Mouse (Mus musculus): ENCODE results near the gene Akt1s1. TPM values are rescaled to one million over a fixed set of nuclear protein-coding genes. Genes with fewer than 3 reads are reported as not detected.
A peak's percentile ranks its signal among the peaks of the same experiment; 100 is the strongest.

Gene Akt1s1
- polyA plus RNA-seq, 1 experiment from 2014 or later, result 61.6 TPM

GRCm38 (mm10) chr7:44850146-44850545 is 1.4 kb downstream of the Akt1s1 start:
- under 1% methylated on average over 32 of the region's 33 CpGs for WGBS
- peaks cover 24 to 37% of the 10 kb centered on the region in 2 experiments for H3K4me1 ChIP-seq (ENCODE audit: control insufficient read depth in 2 of 2, insufficient read depth in 2 of 2, low read length in 2 of 2)
- H3K4me3 ChIP-seq (ENCODE audit: control insufficient read depth in 1 of 2, insufficient read depth in 1 of 2, low read depth in 1 of 2, low read length in 2 of 2), result peak overlapping the region; percentile 70 to 76
- peak overlapping the region; percentile 86 for H3K4me2 ChIP-seq (ENCODE audit: low read length)
- H3K27me3 ChIP-seq (ENCODE audit: control insufficient read depth, insufficient read depth, low read length), result no peaks in the 10 kb centered on the region
- ATAC-seq (ENCODE audit: insufficient number of reproducible peaks, insufficient read depth, low FRiP score, low read depth), result peak; percentile 26
- peak overlapping the region; percentile 94 to 98 for H3K27ac ChIP-seq (replicated peaks in 1 of 2; ENCODE audit: control insufficient read depth in 1 of 2, insufficient read depth in 1 of 2, low read depth in 2 of 2, low read length in 2 of 2)
- H3K36me3 ChIP-seq (ENCODE audit: control insufficient read depth, insufficient read depth, low read length), result peaks cover 44% of the 10 kb centered on the region
- H3K9me3 ChIP-seq (ENCODE audit: control insufficient read depth, low read length), result no peaks in the 10 kb centered on the region
- H3K9ac ChIP-seq (ENCODE audit: low read length), result peak overlapping the region; percentile 91

- WGBS, result 71% methylated on average over 8 of the region's 8 CpGs
- Histone ChIP-seq H3K9me3 (ENCODE audit: control insufficient read depth, low read length) (no peaks in the 10 kb centered on the region), H3K4me3 (ENCODE audit: control insufficient read depth in 1 of 2, insufficient read depth in 1 of 2, low read depth in 1 of 2, low read length in 2 of 2) (peak overlapping the region; percentile 70 to 76), H3K27ac (replicated peaks in 1 of 2; ENCODE audit: control insufficient read depth in 1 of 2, insufficient read depth in 1 of 2, low read depth in 2 of 2, low read length in 2 of 2) (peak overlapping the region; percentile 60 to 98; a peak in 3 of 4 replicates), H3K4me1 (ENCODE audit: control insufficient read depth in 2 of 2, insufficient read depth in 2 of 2, low read length in 2 of 2) (peaks cover 26 to 41% of the 10 kb centered on the region in 2 experiments), H3K36me3 (ENCODE audit: control insufficient read depth, insufficient read depth, low read length) (peaks cover 35% of the 10 kb centered on the region), H3K27me3 (ENCODE audit: control insufficient read depth, insufficient read depth, low read length) (no peaks in the 10 kb centered on the region), H3K9ac (ENCODE audit: low read length) (peak overlapping the region; percentile 91), H3K4me2 (ENCODE audit: low read length) (peak overlapping the region; percentile 86)
- no peak for ATAC-seq (ENCODE audit: insufficient number of reproducible peaks, insufficient read depth, low FRiP score, low read depth)
Measured at GRCm38 (mm10) chr7:44850789-44851624, 2.2 kb downstream of the Akt1s1 start.

- H3K27ac ChIP-seq (replicated peaks in 1 of 2; ENCODE audit: control insufficient read depth in 1 of 2, insufficient read depth in 1 of 2, low read depth in 2 of 2, low read length in 2 of 2), result no peak overlapping the region
- 93% methylated on average over 12 of the region's 12 CpGs for WGBS
- no peak overlapping the region for H3K9ac ChIP-seq (ENCODE audit: low read length)
- H3K27me3 ChIP-seq (ENCODE audit: control insufficient read depth, insufficient read depth, low read length), result no peaks in the 10 kb centered on the region
- no peak overlapping the region for H3K4me2 ChIP-seq (ENCODE audit: low read length)
- H3K36me3 ChIP-seq (ENCODE audit: control insufficient read depth, insufficient read depth, low read length), result peaks cover 28% of the 10 kb centered on the region
- H3K4me3 ChIP-seq (ENCODE audit: control insufficient read depth in 1 of 2, insufficient read depth in 1 of 2, low read depth in 1 of 2, low read length in 2 of 2), result no peak overlapping the region
- H3K9me3 ChIP-seq (ENCODE audit: control insufficient read depth, low read length), result no peaks in the 10 kb centered on the region
- no peak for ATAC-seq (ENCODE audit: insufficient number of reproducible peaks, insufficient read depth, low FRiP score, low read depth)
- peaks cover 28 to 46% of the 10 kb centered on the region in 2 experiments for H3K4me1 ChIP-seq (ENCODE audit: control insufficient read depth in 2 of 2, insufficient read depth in 2 of 2, low read length in 2 of 2)
Measured at GRCm38 (mm10) chr7:44851625-44852234, 2.9 kb downstream of the Akt1s1 start.

GRCm38 (mm10) chr7:44852259-44853027 is 3.7 kb downstream of the Akt1s1 start:
- no peak overlapping the region for H3K4me2 ChIP-seq (ENCODE audit: low read length)
- WGBS, result 90% methylated on average over 36 of the region's 36 CpGs
- H3K4me3 ChIP-seq (ENCODE audit: control insufficient read depth in 1 of 2, insufficient read depth in 1 of 2, low read depth in 1 of 2, low read length in 2 of 2), result no peak overlapping the region
- H3K27me3 ChIP-seq (ENCODE audit: control insufficient read depth, insufficient read depth, low read length), result no peaks in the 10 kb centered on the region
- no peak for ATAC-seq (ENCODE audit: insufficient number of reproducible peaks, insufficient read depth, low FRiP score, low read depth)
- H3K9ac ChIP-seq (ENCODE audit: low read length), result no peak overlapping the region
- no peak overlapping the region for H3K27ac ChIP-seq (replicated peaks in 1 of 2; ENCODE audit: control insufficient read depth in 1 of 2, insufficient read depth in 1 of 2, low read depth in 2 of 2, low read length in 2 of 2)
- no peaks in the 10 kb centered on the region for H3K9me3 ChIP-seq (ENCODE audit: control insufficient read depth, low read length)
- H3K4me1 ChIP-seq (ENCODE audit: control insufficient read depth in 2 of 2, insufficient read depth in 2 of 2, low read length in 2 of 2), result peaks cover 28 to 45% of the 10 kb centered on the region in 2 experiments
- peaks cover 23% of the 10 kb centered on the region for H3K36me3 ChIP-seq (ENCODE audit: control insufficient read depth, insufficient read depth, low read length)

- Histone ChIP-seq H3K4me1 (ENCODE audit: control insufficient read depth in 2 of 2, insufficient read depth in 2 of 2, low read length in 2 of 2) (peaks cover 26 to 43% of the 10 kb centered on the region in 2 experiments), H3K4me2 (ENCODE audit: low read length) (peak overlapping the region; percentile 81), H3K4me3 (ENCODE audit: control insufficient read depth in 1 of 2, insufficient read depth in 1 of 2, low read depth in 1 of 2, low read length in 2 of 2) (no peak overlapping the region), H3K9me3 (ENCODE audit: control insufficient read depth, low read length) (no peaks in the 10 kb centered on the region), H3K27me3 (ENCODE audit: control insufficient read depth, insufficient read depth, low read length) (no peaks in the 10 kb centered on the region), H3K9ac (ENCODE audit: low read length) (0 out of 2 replicates have a peak overlapping the region, but pooled peaks have one; percentile 73), H3K36me3 (ENCODE audit: control insufficient read depth, insufficient read depth, low read length) (peaks cover 22% of the 10 kb centered on the region), H3K27ac (replicated peaks in 1 of 2; ENCODE audit: control insufficient read depth in 1 of 2, insufficient read depth in 1 of 2, low read depth in 2 of 2, low read length in 2 of 2) (no peak overlapping the region)
- 89% methylated on average over 2 of the region's 2 CpGs for WGBS
- no peak for ATAC-seq (ENCODE audit: insufficient number of reproducible peaks, insufficient read depth, low FRiP score, low read depth)
Measured at GRCm38 (mm10) chr7:44853065-44853464, 4.3 kb downstream of the Akt1s1 start.

- peaks cover 23 to 48% of the 10 kb centered on the region in 2 experiments for H3K4me1 ChIP-seq (ENCODE audit: control insufficient read depth in 2 of 2, insufficient read depth in 2 of 2, low read length in 2 of 2)
- H3K9me3 ChIP-seq (ENCODE audit: control insufficient read depth, low read length), result no peaks in the 10 kb centered on the region
- peak overlapping the region; percentile 73 for H3K9ac ChIP-seq (ENCODE audit: low read length)
- peaks cover 26% of the 10 kb centered on the region for H3K36me3 ChIP-seq (ENCODE audit: control insufficient read depth, insufficient read depth, low read length)
- H3K27ac ChIP-seq (replicated peaks in 1 of 2; ENCODE audit: control insufficient read depth in 1 of 2, insufficient read depth in 1 of 2, low read depth in 2 of 2, low read length in 2 of 2), result peak overlapping the region; percentile 93 to 96
- peak overlapping the region; percentile 46 to 59 for H3K4me3 ChIP-seq (ENCODE audit: control insufficient read depth in 1 of 2, insufficient read depth in 1 of 2, low read depth in 1 of 2, low read length in 2 of 2)
- WGBS, result 26% methylated on average over 25 of the region's 26 CpGs
- no peak for ATAC-seq (ENCODE audit: insufficient number of reproducible peaks, insufficient read depth, low FRiP score, low read depth)
- H3K27me3 ChIP-seq (ENCODE audit: control insufficient read depth, insufficient read depth, low read length), result no peaks in the 10 kb centered on the region
- H3K4me2 ChIP-seq (ENCODE audit: low read length), result peak overlapping the region; percentile 81
Measured at GRCm38 (mm10) chr7:44853596-44854355, 5.0 kb downstream of the Akt1s1 start.
